Mouse (Mus musculus) retina, embryonic 14.5 days (tissue): ENCODE data around the gene Stc2.

Experiments
- DNase-seq: peaks from one replicate; pipeline ENCODE4 v3.0.0-alpha.2; 2015; ENCODE audit warnings: low spot score

Stc2 gene

GRCm38 (mm10) chr11:31366421-31366820 lies 3.5 kb downstream of the Stc2 start:
- DNase-seq, result no peak

GRCm38 (mm10) chr11:31365981-31366380 lies 3.9 kb downstream of the Stc2 start:
- no peak for DNase-seq

GRCm38 (mm10) chr11:31365280-31365679 lies 4.6 kb downstream of the Stc2 start:
- DNase-seq, result peak; percentile 6

GRCm38 (mm10) chr11:31362856-31363255 lies 7.0 kb downstream of the Stc2 start:
- DNase-seq, result no peak

- DNase-seq, result no peak
Observed at GRCm38 (mm10) chr11:31362330-31362729, 7.5 kb downstream of the Stc2 start.

GRCm38 (mm10) chr11:31361047-31361446 lies 8.8 kb downstream of the Stc2 start:
- DNase-seq, result no peak

GRCm38 (mm10) chr11:31359283-31359902 lies 10.5 kb downstream of the Stc2 start:
- DNase-seq, result no peak

- DNase-seq, result no peak
Observed at GRCm38 (mm10) chr11:31358453-31358852, 11.4 kb downstream of the Stc2 start.

GRCm38 (mm10) chr11:31356866-31357265 lies 13.0 kb downstream of the Stc2 start:
- DNase-seq, result no peak

GRCm38 (mm10) chr11:31355737-31356136 lies 14.1 kb downstream of the Stc2 start:
- no peak for DNase-seq

GRCm38 (mm10) chr11:31354514-31354913 lies 15.4 kb downstream of the Stc2 start:
- no peak for DNase-seq
